Mouse (Mus musculus) forebrain, embryonic 10.5 days (tissue): ENCODE data around the gene Rorc. TPM values are rescaled to one million over a fixed set of nuclear protein-coding genes. Genes with fewer than 3 reads are reported as not detected.
A peak's percentile ranks its signal among the peaks of the same experiment; 100 is the strongest.

Source experiments
- DNase-seq: peaks from one replicate; pipeline ENCODE4 v3.0.0-alpha.2; 2017; ENCODE audit warnings: low spot score; ENCODE audit errors: extremely low spot score
- H3K27ac ChIP-seq: fragments of 300-500 bp; sonication (generic); 2 replicates; pipeline ENCODE4 v1.5.1; 2016; ENCODE audit warnings: mild to moderate bottlenecking
- H3K27me3 ChIP-seq: fragments of 300-500 bp; sonication (generic); 2 replicates; pipeline ENCODE4 v1.6.1; 2016; ENCODE audit warnings: mild to moderate bottlenecking; ENCODE audit not compliant: poor library complexity, severe bottlenecking
- H3K36me3 ChIP-seq: fragments of 300-500 bp; sonication (generic); replicated peaks from 2 replicates; pipeline ENCODE4 v1.6.1; 2016; ENCODE audit warnings: mild to moderate bottlenecking, moderate library complexity
- H3K4me1 ChIP-seq: fragments of 300-500 bp; sonication (generic); 2 replicates; pipeline ENCODE4 v1.6.1; 2016
- H3K4me3 ChIP-seq: fragments of 300-500 bp; sonication (generic); 2 replicates; pipeline ENCODE4 v1.5.1; 2016; ENCODE audit warnings: mild to moderate bottlenecking, moderate library complexity
- H3K9me3 ChIP-seq: fragments of 300-500 bp; sonication (generic); 2 replicates; pipeline ENCODE4 v1.6.1; 2016; ENCODE audit warnings: mild to moderate bottlenecking, moderate library complexity
- WGBS: fragments of 180-500 bp; shearing (Covaris S2); methylation state at CpG from one replicate; pipeline ENCODE4 v1.1.7; 2016; 5-methylcytosine and 5-hydroxymethylcytosine counted together
- polyA plus RNA-seq: library from polyadenylated mRNA; unstranded; fragments of >200 nt; fragmentation: Nextera tagmentation; extraction: Ambion mirVana; gene quantifications from 2 replicates; pipeline ENCODE4 v1.2.1, GENCODE M21; 2016

The Rorc gene
- polyA plus RNA-seq, 1 experiment from 2014 or later: 0.36 TPM

GRCm38 (mm10) chr3:94366761-94367160 is 5.8 kb upstream of the Rorc start:
- 21% methylated on average over 3 of the region's 3 CpGs for WGBS
- H3K27ac ChIP-seq: no peak overlapping the region

DNA sequence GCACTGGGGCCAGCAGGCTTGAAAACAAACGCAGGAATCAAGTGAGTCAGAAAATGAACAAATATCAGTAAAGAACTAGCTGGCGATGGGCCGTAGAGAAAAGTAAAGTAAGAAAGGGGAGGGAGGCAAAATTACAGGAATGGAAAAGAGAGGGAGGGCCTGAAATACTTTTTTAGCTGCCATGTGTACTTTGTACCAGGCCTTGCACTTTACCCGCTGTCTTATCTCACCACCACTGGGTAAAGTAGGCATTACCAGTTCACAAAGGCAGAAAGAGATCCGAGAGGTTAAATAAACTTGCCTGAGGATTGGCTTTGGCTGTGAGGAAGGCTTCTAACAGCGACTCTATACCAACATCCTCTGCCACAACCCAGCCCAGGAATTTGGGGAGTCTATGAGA is 5.1 kb upstream of the Rorc start:
- Histone ChIP-seq H3K9me3 (peaks cover 5% of the 10 kb centered on the region; the same call in 1 of the 2 replicates), H3K4me1 (peaks cover 25% of the 10 kb centered on the region), H3K4me3 (no peak overlapping the region), H3K27ac (no peak overlapping the region), H3K36me3 (no peaks in the 10 kb centered on the region), H3K27me3 (peaks cover 56% of the 10 kb centered on the region)
- no peak for DNase-seq
- 93% methylated on average over 6 of the region's 6 CpGs for WGBS

More at GRCm38 (mm10) chr3:94366761-94367160, 5.8 kb upstream of the Rorc start:
- peak; percentile 83 for DNase-seq
- Histone ChIP-seq H3K4me3 (no peak overlapping the region), H3K36me3 (no peaks in the 10 kb centered on the region), H3K4me1 (peaks cover 25% of the 10 kb centered on the region), H3K9me3 (peaks cover 5% of the 10 kb centered on the region; the same call in 1 of the 2 replicates), H3K27me3 (peaks cover 56% of the 10 kb centered on the region)

- Histone ChIP-seq H3K36me3 (no peaks in the 10 kb centered on the region), H3K9me3 (no peaks in the 10 kb centered on the region; the same call in 1 of the 2 replicates), H3K27me3 (peaks cover 56% of the 10 kb centered on the region), H3K27ac (no peak overlapping the region), H3K4me1 (peaks cover 30% of the 10 kb centered on the region), H3K4me3 (no peak overlapping the region)
- 66% methylated on average over 6 of the region's 6 CpGs for WGBS
- DNase-seq: no peak
These were observed 4.0 kb upstream of the Rorc start for GRCm38 (mm10) chr3:94368631-94369030.

- H3K4me1 ChIP-seq: peaks cover 33% of the 10 kb centered on the region
- H3K9me3 ChIP-seq: no peaks in the 10 kb centered on the region; the same call in 1 of the 2 replicates
- H3K27ac ChIP-seq: no peak overlapping the region
- H3K4me3 ChIP-seq: no peak overlapping the region
- WGBS: 74% methylated on average over 2 of the region's 2 CpGs
- DNase-seq: no peak
- peaks cover 56% of the 10 kb centered on the region for H3K27me3 ChIP-seq
- no peaks in the 10 kb centered on the region for H3K36me3 ChIP-seq
These were observed 2.9 kb upstream of the Rorc start for GRCm38 (mm10) chr3:94369709-94370108.

- H3K36me3 ChIP-seq: no peaks in the 10 kb centered on the region
- peaks cover 33% of the 10 kb centered on the region for H3K4me1 ChIP-seq
- H3K9me3 ChIP-seq: no peaks in the 10 kb centered on the region
- DNase-seq: no peak
- H3K27ac ChIP-seq: peak overlapping the region; percentile 60
- H3K4me3 ChIP-seq: peak overlapping the region; percentile 12; the same call in 1 of the 2 replicates
- H3K27me3 ChIP-seq: peaks cover 54% of the 10 kb centered on the region
- 7% methylated on average over 11 of the region's 11 CpGs for WGBS
These were observed 957 bp upstream of the Rorc start for GRCm38 (mm10) chr3:94371637-94372036.

DNA sequence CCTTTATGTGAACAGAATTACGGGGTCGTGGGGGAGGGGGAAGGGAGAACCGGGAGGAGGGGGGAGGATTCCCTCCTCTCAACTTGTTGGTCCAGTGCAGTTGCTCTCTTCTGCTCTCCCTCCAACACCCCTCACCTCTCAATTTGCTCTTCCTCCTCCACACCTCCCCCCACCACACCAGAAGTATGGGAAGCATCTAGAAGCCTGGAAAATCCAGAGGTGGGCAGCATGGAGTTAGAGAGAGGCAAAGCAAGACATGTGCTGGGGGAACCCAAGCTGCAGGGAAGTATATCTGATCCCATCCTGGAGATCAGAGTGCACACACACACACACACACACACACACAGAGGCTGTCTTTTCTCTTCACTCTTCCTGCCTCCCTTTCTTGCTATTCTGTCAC is 556 bp upstream of the Rorc start:
- Histone ChIP-seq H3K27ac (peak overlapping the region; percentile 60), H3K4me1 (peaks cover 35% of the 10 kb centered on the region), H3K9me3 (no peaks in the 10 kb centered on the region), H3K36me3 (no peaks in the 10 kb centered on the region), H3K27me3 (peaks cover 56% of the 10 kb centered on the region), H3K4me3 (peak overlapping the region; percentile 12; the same call in 1 of the 2 replicates)
- WGBS: 0% methylated on average over 3 of the region's 3 CpGs
- DNase-seq: no peak

DNA sequence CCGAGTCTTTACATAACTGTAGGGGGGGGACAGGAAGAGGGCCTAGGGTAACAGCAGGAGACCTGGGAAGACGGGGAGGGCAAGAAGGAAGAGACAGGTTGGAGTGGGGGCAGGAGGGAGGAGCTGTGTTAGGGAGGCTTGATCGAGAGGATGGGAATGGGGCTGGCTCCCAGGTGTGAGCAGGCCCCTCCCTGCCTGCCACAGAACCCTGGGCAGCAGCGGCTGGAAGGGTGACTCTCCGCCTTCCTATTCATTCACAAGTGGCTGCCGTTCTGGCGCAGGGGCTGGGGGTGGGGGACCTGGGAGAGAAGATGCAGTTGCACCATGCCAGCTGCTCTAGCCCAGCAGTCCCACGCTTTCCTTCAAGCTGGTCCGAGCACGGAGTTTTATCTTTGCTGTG is 496 bp downstream of the Rorc start:
- H3K36me3 ChIP-seq: no peaks in the 10 kb centered on the region
- H3K4me3 ChIP-seq: peak overlapping the region; percentile 37
- H3K27me3 ChIP-seq: peaks cover 62% of the 10 kb centered on the region
- peak overlapping the region; percentile 56 for H3K27ac ChIP-seq
- WGBS: 3% methylated on average over 10 of the region's 10 CpGs
- DNase-seq: no peak
- no peaks in the 10 kb centered on the region for H3K9me3 ChIP-seq
- peaks cover 39% of the 10 kb centered on the region for H3K4me1 ChIP-seq

DNA sequence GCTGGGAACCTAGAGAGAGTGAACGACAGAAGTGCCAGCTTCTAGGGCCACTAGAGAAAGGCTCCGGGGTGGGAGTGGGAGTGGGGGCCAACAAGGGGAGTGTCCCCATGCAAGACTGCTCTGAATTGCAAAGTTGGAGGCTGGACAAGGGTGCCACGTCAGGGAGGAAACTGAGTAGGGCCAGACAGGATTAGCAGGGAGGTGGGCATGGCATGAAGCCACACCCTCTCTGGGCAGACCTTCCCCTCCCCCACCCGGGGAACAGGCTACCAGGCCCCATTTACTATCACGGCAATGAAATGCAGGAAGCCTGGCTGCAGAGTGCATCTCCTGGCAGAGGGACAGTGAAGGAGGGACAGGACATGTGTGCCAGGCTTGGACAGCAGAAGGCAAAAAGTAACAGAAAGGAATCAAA is 1.0 kb downstream of the Rorc start:
- H3K27ac ChIP-seq: peak overlapping the region; percentile 56
- H3K27me3 ChIP-seq: peaks cover 62% of the 10 kb centered on the region
- peaks cover 39% of the 10 kb centered on the region for H3K4me1 ChIP-seq
- no peak for DNase-seq
- no peaks in the 10 kb centered on the region for H3K9me3 ChIP-seq
- WGBS: 1% methylated on average over 5 of the region's 5 CpGs
- peak overlapping the region; percentile 37 for H3K4me3 ChIP-seq
- no peaks in the 10 kb centered on the region for H3K36me3 ChIP-seq

DNA sequence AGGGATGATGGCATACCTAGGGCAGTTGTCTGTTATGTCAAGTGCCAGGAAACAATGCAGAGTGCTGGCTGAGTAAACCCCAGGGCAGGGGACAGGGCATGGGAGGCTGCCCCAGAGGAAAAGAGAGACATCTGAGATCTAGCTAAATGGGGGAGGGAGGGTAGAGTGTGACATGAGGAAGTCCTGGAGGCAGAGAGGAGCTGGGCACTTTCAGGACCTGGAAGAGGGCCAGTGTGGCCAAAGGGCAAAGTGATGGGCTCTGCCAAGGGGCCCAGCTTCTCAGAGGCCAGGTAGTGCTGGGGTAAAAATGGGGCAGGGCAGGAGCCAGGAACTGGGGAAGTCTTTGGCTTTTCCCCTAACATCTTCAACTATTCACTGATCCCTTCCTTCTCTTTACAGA is 2.0 kb downstream of the Rorc start:
- Histone ChIP-seq H3K9me3 (no peaks in the 10 kb centered on the region), H3K27ac (no peak overlapping the region), H3K4me3 (no peak overlapping the region), H3K27me3 (peaks cover 62% of the 10 kb centered on the region), H3K4me1 (peaks cover 39% of the 10 kb centered on the region), H3K36me3 (no peaks in the 10 kb centered on the region)
- DNase-seq: no peak

- Histone ChIP-seq H3K27ac (no peak overlapping the region), H3K36me3 (no peaks in the 10 kb centered on the region), H3K4me3 (no peak overlapping the region), H3K4me1 (peaks cover 44% of the 10 kb centered on the region), H3K27me3 (peaks cover 62% of the 10 kb centered on the region), H3K9me3 (no peaks in the 10 kb centered on the region)
- 69% methylated on average over 2 of the region's 2 CpGs for WGBS
- no peak for DNase-seq
These were observed 2.6 kb downstream of the Rorc start for GRCm38 (mm10) chr3:94375146-94375545.

DNA sequence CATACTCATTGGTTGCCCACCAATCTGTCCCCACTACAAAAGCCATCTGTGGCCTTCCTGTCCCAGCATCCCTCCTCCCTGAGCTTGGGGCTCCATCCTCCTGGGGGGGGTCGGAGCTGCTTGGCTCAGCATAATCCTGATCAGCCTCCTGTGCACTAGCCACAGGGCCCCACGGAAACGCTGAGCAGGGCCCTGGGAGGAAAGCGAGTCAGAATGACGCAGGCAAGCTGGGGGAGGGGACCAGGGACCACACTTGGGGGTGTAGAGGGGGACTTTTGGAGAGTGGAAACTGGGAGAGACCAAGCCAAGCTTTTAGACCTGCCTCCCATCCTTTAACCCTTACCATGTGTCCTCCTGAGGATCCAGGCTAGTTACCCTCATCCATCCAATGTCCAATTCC is 3.3 kb downstream of the Rorc start:
- no peak for DNase-seq
- Histone ChIP-seq H3K27me3 (peaks cover 62% of the 10 kb centered on the region), H3K4me1 (peaks cover 47% of the 10 kb centered on the region), H3K27ac (no peak overlapping the region), H3K4me3 (no peak overlapping the region), H3K9me3 (no peaks in the 10 kb centered on the region), H3K36me3 (no peaks in the 10 kb centered on the region)
- 52% methylated on average over 5 of the region's 5 CpGs for WGBS

- Histone ChIP-seq H3K9me3 (no peaks in the 10 kb centered on the region), H3K4me1 (peaks cover 39% of the 10 kb centered on the region), H3K36me3 (no peaks in the 10 kb centered on the region), H3K4me3 (no peak overlapping the region), H3K27ac (no peak overlapping the region), H3K27me3 (peaks cover 50% of the 10 kb centered on the region)
- DNase-seq: no peak
- WGBS: 21% methylated on average over 13 of the region's 13 CpGs
These were observed 4.7 kb downstream of the Rorc start for GRCm38 (mm10) chr3:94377028-94377923.

GRCm38 (mm10) chr3:94379831-94380510 is 7.4 kb downstream of the Rorc start:
- WGBS: 20% methylated on average over 9 of the region's 9 CpGs
- Histone ChIP-seq H3K27ac (0 out of 2 replicates have a peak overlapping the region, but pooled peaks have one; percentile 15), H3K4me1 (peaks cover 15% of the 10 kb centered on the region), H3K36me3 (no peaks in the 10 kb centered on the region), H3K9me3 (no peaks in the 10 kb centered on the region), H3K4me3 (no peak overlapping the region), H3K27me3 (peaks cover 23% of the 10 kb centered on the region)
- no peak for DNase-seq
